Mouse (Mus musculus) kidney, embryonic 14.5 days (tissue): ENCODE results near the gene Cox4i1. TPM values are rescaled to one million over a fixed set of nuclear protein-coding genes. Genes with fewer than 3 reads are reported as not detected.

ENCODE experiments used
- ATAC-seq: fragments of 200-750 bp; cut with Nextera tagmentation; 2 replicates; pipeline ENCODE4 v1.8.0; 2017; ENCODE audit warnings: moderate number of reproducible peaks, mild to moderate bottlenecking, moderate TSS enrichment, moderate library complexity; ENCODE audit not compliant: low FRiP score, low TSS enrichment
- H3K27ac ChIP-seq: fragments of 300-500 bp; sonication (generic); 2 replicates; pipeline ENCODE4 v1.5.1; 2014; ENCODE audit warnings: low read depth, mild to moderate bottlenecking, low read length, moderate library complexity, mixed read lengths
- H3K27me3 ChIP-seq: fragments of 300-500 bp; sonication (generic); 2 replicates; pipeline ENCODE4 v1.6.1; 2014; ENCODE audit warnings: mild to moderate bottlenecking, low read length; ENCODE audit not compliant: control insufficient read depth, insufficient read depth
- H3K36me3 ChIP-seq: fragments of 300-500 bp; sonication (generic); 2 replicates; pipeline ENCODE4 v1.6.1; 2014; ENCODE audit warnings: low read length, mixed read lengths; ENCODE audit not compliant: control insufficient read depth, insufficient read depth
- H3K4me1 ChIP-seq: fragments of 300-500 bp; sonication (generic); 2 replicates; pipeline ENCODE4 v1.6.1; 2014; ENCODE audit warnings: low read length, mixed read lengths; ENCODE audit not compliant: control insufficient read depth, insufficient read depth
- H3K4me2 ChIP-seq: fragments of 300-500 bp; sonication (generic); replicated peaks from 2 replicates; pipeline ENCODE4 v1.6.1; 2014; ENCODE audit warnings: low read depth, mild to moderate bottlenecking, low read length
- H3K4me3 ChIP-seq: fragments of 300-500 bp; sonication (generic); 2 replicates; pipeline ENCODE4 v1.5.1; 2014; ENCODE audit warnings: mild to moderate bottlenecking, low read length
- H3K9ac ChIP-seq: fragments of 300-500 bp; sonication (generic); 2 replicates; pipeline ENCODE4 v1.6.1; 2014; ENCODE audit warnings: low read depth, mild to moderate bottlenecking, low read length, moderate library complexity
- H3K9me3 ChIP-seq: fragments of 300-500 bp; sonication (generic); 2 replicates; pipeline ENCODE4 v1.6.1; 2016; ENCODE audit warnings: low read length; ENCODE audit not compliant: control insufficient read depth
- WGBS: fragments of 180-500 bp; shearing (Covaris S2); extraction: QIAGEN DNeasy Blood & Tissue Kit; methylation state at CpG from one replicate; pipeline ENCODE4 v1.1.7; 2014; 5-methylcytosine and 5-hydroxymethylcytosine counted together
- polyA plus RNA-seq: library from polyadenylated mRNA; unstranded; fragments of >200 nt; fragmentation: Nextera tagmentation; extraction: Ambion mirVana; gene quantifications from 2 replicates; pipeline ENCODE4 v1.2.1, GENCODE M21; 2014

The Cox4i1 gene
- polyA plus RNA-seq, 1 experiment from 2014 or later: 1,059 TPM

GRCm38 (mm10) chr8:120706193-120706592 is 38.2 kb downstream of the Cox4i1 start:
- Histone ChIP-seq H3K4me1 (0 out of 2 replicates have a peak, but pooled peaks cover 2% of the 10 kb centered on the region), H3K4me2 (no peak overlapping the region), H3K27ac (no peak overlapping the region), H3K9ac (no peak overlapping the region), H3K27me3 (no peaks in the 10 kb centered on the region), H3K9me3 (no peaks in the 10 kb centered on the region), H3K4me3 (no peak overlapping the region), H3K36me3 (no peaks in the 10 kb centered on the region)
- 75% methylated on average over 3 of the region's 3 CpGs for WGBS
- no peak for ATAC-seq

DNA sequence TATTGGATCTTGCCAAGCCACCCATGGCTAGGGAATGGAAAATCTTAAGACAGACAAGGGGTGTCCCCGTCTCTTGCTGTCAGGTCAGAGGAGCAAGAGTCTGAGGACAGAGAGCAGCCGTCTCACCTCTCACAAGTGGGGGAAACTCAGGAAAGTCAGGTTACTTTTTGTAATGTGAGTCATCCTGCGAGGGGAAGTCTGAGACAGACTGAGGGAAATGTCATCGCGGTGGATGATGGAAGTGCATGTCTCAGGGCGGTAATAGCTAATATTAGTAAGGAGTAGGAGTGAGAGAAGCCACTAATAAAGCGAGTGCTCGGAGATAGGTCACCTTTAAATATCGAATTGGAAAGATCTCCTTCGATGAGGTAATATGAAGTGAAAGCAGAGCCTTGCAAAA is 41.2 kb downstream of the Cox4i1 start:
- H3K9ac ChIP-seq: no peak overlapping the region
- H3K27me3 ChIP-seq: no peaks in the 10 kb centered on the region
- no peak overlapping the region for H3K4me2 ChIP-seq
- ATAC-seq: no peak
- H3K4me1 ChIP-seq: 0 out of 2 replicates have a peak, but pooled peaks cover 2% of the 10 kb centered on the region
- 70% methylated on average over 10 of the region's 10 CpGs for WGBS
- H3K27ac ChIP-seq: no peak overlapping the region
- no peaks in the 10 kb centered on the region for H3K36me3 ChIP-seq
- H3K4me3 ChIP-seq: no peak overlapping the region
- H3K9me3 ChIP-seq: no peaks in the 10 kb centered on the region

DNA sequence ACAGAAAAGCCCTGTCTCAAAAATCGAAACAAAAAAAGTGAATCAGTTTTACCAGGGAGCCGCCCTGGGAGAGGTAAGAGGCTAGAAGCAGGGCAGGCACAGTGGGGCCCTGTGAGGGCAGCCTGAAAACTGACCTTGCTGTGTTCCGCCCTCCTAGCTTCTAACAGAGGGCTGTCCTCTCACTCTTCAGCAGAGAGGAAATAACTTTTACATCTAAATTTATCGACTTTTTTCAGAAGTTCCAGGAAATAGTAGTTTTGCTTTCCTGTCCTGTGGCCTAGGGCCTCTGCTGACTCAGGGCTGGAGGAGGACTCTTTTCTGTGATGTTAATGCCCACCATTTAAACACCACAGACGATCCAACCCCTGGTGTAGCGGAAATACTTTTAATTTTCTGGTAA is 47.2 kb downstream of the Cox4i1 start:
- 67% methylated on average over 6 of the region's 6 CpGs for WGBS
- Histone ChIP-seq H3K9ac (no peak overlapping the region), H3K36me3 (no peaks in the 10 kb centered on the region), H3K27me3 (no peaks in the 10 kb centered on the region), H3K27ac (no peak overlapping the region), H3K4me2 (no peak overlapping the region), H3K4me3 (no peak overlapping the region), H3K4me1 (0 out of 2 replicates have a peak, but pooled peaks cover 2% of the 10 kb centered on the region), H3K9me3 (no peaks in the 10 kb centered on the region)
- no peak for ATAC-seq

DNA sequence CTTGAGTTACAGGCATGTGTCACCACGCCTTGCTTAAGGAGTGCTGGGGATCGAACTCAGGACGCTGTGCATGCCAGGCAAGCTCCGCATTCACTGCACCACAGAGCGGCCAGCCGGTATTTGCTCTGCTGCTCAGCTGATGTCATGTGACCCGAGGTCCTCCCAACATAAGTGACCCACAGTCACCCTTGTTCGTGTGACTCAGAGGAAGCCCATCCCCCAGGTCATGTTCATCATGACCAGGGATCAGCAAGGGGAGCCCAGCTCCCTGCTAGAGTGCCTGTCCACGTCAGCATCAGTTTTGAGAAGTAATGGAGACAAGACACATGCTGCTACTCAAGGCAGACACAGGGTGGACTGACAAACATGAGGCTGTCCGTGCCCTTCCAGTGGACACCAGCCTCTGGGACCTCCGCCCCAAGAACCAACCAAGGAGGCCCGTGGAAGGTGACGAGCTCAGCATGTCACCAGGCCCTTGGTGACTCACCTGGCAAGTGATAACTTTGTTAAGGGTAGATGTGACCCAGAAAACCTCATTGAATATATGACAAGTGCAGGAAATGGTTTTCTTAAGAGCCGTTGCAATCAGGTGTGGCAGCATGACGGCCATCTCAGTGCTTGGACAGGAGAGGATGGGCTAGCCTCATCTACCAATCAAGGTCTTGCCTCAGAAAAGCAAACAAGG is 48.1 kb downstream of the Cox4i1 start:
- Histone ChIP-seq H3K9me3 (no peaks in the 10 kb centered on the region), H3K4me3 (no peak overlapping the region), H3K4me1 (0 out of 2 replicates have a peak, but pooled peaks cover 2% of the 10 kb centered on the region), H3K4me2 (no peak overlapping the region), H3K9ac (no peak overlapping the region), H3K27ac (no peak overlapping the region), H3K36me3 (no peaks in the 10 kb centered on the region), H3K27me3 (no peaks in the 10 kb centered on the region)
- WGBS: 70% methylated on average over 15 of the region's 15 CpGs
- ATAC-seq: no peak

- Histone ChIP-seq H3K9me3 (no peaks in the 10 kb centered on the region; the same call in 1 of the 2 replicates), H3K4me1 (0 out of 2 replicates have a peak, but pooled peaks cover 2% of the 10 kb centered on the region)
- WGBS: 46% methylated on average over 19 of the region's 19 CpGs
Measured at GRCm38 (mm10) chr8:120719586-120720236, 51.7 kb downstream of the Cox4i1 start.

GRCm38 (mm10) chr8:120723025-120723424 is 55.0 kb downstream of the Cox4i1 start:
- Histone ChIP-seq H3K27ac (no peak overlapping the region), H3K4me3 (no peak overlapping the region), H3K27me3 (no peaks in the 10 kb centered on the region), H3K4me1 (0 out of 2 replicates have a peak, but pooled peaks cover 7% of the 10 kb centered on the region), H3K4me2 (no peak overlapping the region), H3K9ac (no peak overlapping the region), H3K36me3 (no peaks in the 10 kb centered on the region), H3K9me3 (no peaks in the 10 kb centered on the region; the same call in 1 of the 2 replicates)
- 79% methylated on average over 6 of the region's 6 CpGs for WGBS
- ATAC-seq: no peak

More at GRCm38 (mm10) chr8:120719586-120720236, 51.7 kb downstream of the Cox4i1 start:
- no peak overlapping the region for H3K27ac ChIP-seq
- H3K27me3 ChIP-seq: no peaks in the 10 kb centered on the region
- no peaks in the 10 kb centered on the region for H3K36me3 ChIP-seq
- no peak overlapping the region for H3K9ac ChIP-seq
- no peak for ATAC-seq
- H3K4me3 ChIP-seq: no peak overlapping the region
- no peak overlapping the region for H3K4me2 ChIP-seq

Other genes with a start within 250 kb of the Cox4i1 start
- gene Gins2, start 78.9 kb upstream of the Cox4i1 start, polyA plus RNA-seq: 118 and 145 TPM in 2 replicates
- gene 1190005I06Rik, start 20.6 kb upstream of the Cox4i1 start, polyA plus RNA-seq: 2.0 and 2.6 TPM in 2 replicates
- 3.6 and 3.7 TPM in 2 replicates for gene Gm27021, start 143 bp upstream of the Cox4i1 start, polyA plus RNA-seq
- gene Emc8, start 351 bp downstream of the Cox4i1 start, polyA plus RNA-seq: 297 and 328 TPM in 2 replicates
- gene Irf8, start 68.1 kb downstream of the Cox4i1 start, polyA plus RNA-seq: 5.6 and 5.7 TPM in 2 replicates